Mouse (Mus musculus): ENCODE measurements around the gene Gcgr.

DNA sequence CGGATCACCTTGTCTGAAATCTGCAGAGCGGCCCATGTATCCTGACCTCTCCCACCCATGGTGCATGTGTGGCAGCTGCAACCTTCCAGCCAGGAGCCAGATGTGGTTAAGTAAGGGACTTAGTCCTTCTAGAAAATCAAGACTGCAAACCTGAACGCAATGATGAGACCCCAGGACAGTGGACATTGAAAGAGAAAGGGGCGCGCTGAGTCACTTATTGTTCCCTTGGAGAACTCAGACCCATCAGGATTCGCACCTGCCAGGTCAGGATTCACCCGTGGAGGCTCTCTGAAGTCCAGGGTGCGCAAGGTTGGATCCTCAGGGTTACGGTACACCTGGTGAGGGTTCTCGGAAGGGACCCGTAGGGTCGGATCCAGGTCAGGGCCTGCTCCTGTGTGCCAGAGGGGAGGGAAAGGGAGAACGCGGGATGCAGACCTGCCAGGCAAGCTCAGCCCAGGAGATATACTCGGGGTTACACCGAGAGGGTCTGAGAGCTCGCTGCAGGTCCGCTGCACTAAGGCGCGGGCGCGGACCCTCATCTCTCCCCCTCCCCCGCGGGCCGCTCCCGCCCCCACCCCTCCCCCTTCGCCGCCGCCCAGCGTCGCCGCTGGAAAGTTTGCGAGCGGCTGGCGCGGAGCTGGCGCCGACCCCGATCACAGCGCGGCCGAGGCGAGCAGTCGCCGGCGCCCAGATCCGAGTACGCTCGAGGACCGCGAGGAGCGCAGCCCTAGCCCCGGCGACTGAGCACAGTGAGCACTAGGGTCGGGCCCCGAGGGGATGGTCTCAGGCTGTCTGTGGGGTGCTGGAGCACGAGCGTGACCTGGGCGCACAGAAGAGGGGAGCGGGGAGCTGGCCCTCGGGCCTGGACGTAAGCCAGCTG is at the start of gene Gcgr:
- TF ChIP-seq POLR2A (IDR thresholded peaks at IDR 0.05; ENCODE audit: low read depth, low read length), result no peak
- TF ChIP-seq CTCF (IDR thresholded peaks at IDR 0.05; ENCODE audit: extremely low read depth, insufficient read length, insufficient replicate concordance, low read depth, low read length), result no peak

All from small intestine, adult 2 months (tissue).